Mouse (Mus musculus) forebrain, embryonic 16.5 days (tissue): ENCODE results near the gene Uqcc1. TPM values are rescaled to one million over a fixed set of nuclear protein-coding genes. Genes with fewer than 3 reads are reported as not detected.

Experiments
- ATAC-seq: fragments of 200-750 bp; cut with Nextera tagmentation; 2 replicates; pipeline ENCODE4 v1.8.0; 2017; ENCODE audit warnings: mild to moderate bottlenecking, moderate library complexity
- H3K27ac ChIP-seq: fragments of 300-500 bp; sonication (generic); 2 replicates; pipeline ENCODE4 v1.5.1; 2014; ENCODE audit warnings: low read length, control low read depth
- H3K27me3 ChIP-seq: fragments of 300-500 bp; sonication (generic); replicated peaks from 2 replicates; pipeline ENCODE4 v1.6.1; 2014; ENCODE audit warnings: low read length; ENCODE audit not compliant: control insufficient read depth, insufficient read depth
- H3K36me3 ChIP-seq: fragments of 300-500 bp; sonication (generic); 2 replicates; pipeline ENCODE4 v1.6.1; 2014; ENCODE audit not compliant: control insufficient read depth, insufficient read depth
- H3K4me1 ChIP-seq: fragments of 300-500 bp; sonication (generic); replicated peaks from 2 replicates; pipeline ENCODE4 v1.6.1; 2014; ENCODE audit warnings: low read length; ENCODE audit not compliant: control insufficient read depth, insufficient read depth
- H3K4me2 ChIP-seq: fragments of 300-500 bp; sonication (generic); 2 replicates; pipeline ENCODE4 v1.6.1; 2014; ENCODE audit warnings: mild to moderate bottlenecking, low read length, control low read depth
- H3K4me3 ChIP-seq: fragments of 300-500 bp; sonication (generic); replicated peaks from 2 replicates; pipeline ENCODE4 v1.5.1; 2014; ENCODE audit warnings: mild to moderate bottlenecking, low read length, control low read depth
- H3K9ac ChIP-seq: fragments of 300-500 bp; sonication (generic); replicated peaks from 2 replicates; pipeline ENCODE4 v1.6.1; 2014; ENCODE audit warnings: low read depth, low read length, control low read depth
- H3K9me3 ChIP-seq: fragments of 300-500 bp; sonication (generic); 2 replicates; pipeline ENCODE4 v1.6.1; 2016; ENCODE audit warnings: low read length; ENCODE audit not compliant: control insufficient read depth
- WGBS: fragments of 180-500 bp; shearing (Covaris S2); extraction: QIAGEN DNeasy Blood & Tissue Kit; methylation state at CpG from one replicate; pipeline ENCODE4 v1.1.7; 2014; 5-methylcytosine and 5-hydroxymethylcytosine counted together
- polyA plus RNA-seq: library from polyadenylated mRNA; unstranded; fragments of >200 nt; fragmentation: Nextera tagmentation; extraction: Ambion mirVana; gene quantifications from 2 replicates; pipeline ENCODE4 v1.2.1, GENCODE M21; 2015

Gene Uqcc1
- polyA plus RNA-seq, 1 experiment from 2014 or later, result 66.5 TPM

DNA sequence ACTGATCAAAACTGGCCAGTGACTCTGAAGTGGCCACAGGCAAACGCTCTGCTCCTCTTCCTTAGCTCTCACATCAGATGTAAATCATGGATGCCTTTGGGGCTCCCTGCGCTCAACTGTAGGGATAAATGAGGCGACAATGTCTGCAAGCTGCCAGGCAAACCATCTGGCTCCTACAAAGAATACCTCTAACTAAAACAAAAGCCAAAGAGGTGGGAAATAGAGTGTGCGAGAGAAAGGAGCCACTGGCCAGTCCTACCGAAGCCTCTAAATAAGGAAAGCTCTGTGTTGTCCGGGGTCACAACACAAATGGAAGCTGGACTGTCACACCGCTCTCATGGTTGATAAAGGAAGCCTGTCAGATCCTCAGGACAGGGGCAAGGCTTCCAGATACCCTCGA is 57.6 kb downstream of the Uqcc1 start:
- peak overlapping the region; percentile 60 for H3K27ac ChIP-seq
- ATAC-seq, result peak; percentile 78

DNA sequence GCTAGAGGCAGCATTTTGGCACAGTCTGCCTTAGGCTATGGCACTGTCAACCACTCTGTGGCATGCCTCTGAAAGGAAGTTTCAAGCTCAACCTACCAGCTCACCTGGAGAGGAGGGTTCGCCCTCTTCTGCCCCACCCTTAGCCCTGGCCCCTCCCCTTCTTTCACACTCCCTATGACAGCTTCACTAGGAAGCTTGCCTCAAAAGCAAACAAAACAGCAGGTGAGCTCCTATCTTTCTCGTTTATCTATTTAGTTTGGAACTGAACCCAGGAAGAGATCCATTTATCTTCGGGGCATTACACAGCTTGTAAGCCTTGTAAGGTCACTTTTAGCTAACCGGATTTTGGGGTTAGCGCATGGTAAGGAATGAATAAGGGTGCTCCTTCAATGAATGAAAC is 60.3 kb downstream of the Uqcc1 start:
- WGBS, result 84% methylated on average over 5 of the region's 5 CpGs
- Histone ChIP-seq H3K4me3 (no peak overlapping the region), H3K9ac (no peak overlapping the region), H3K27ac (no peak overlapping the region), H3K36me3 (no peaks in the 10 kb centered on the region), H3K27me3 (no peaks in the 10 kb centered on the region), H3K4me2 (no peak overlapping the region), H3K4me1 (peaks cover 21% of the 10 kb centered on the region), H3K9me3 (no peaks in the 10 kb centered on the region)
- no peak for ATAC-seq

More for the DNA sequence above, 57.6 kb downstream of the Uqcc1 start:
- Histone ChIP-seq H3K4me2 (0 out of 2 replicates have a peak overlapping the region, but pooled peaks have one; percentile 2), H3K4me1 (peaks cover 21% of the 10 kb centered on the region), H3K9ac (no peak overlapping the region), H3K4me3 (no peak overlapping the region), H3K9me3 (no peaks in the 10 kb centered on the region), H3K27me3 (no peaks in the 10 kb centered on the region), H3K36me3 (peaks cover 3% of the 10 kb centered on the region; the same call in 1 of the 2 replicates)
- 40% methylated on average over 8 of the region's 8 CpGs for WGBS

DNA sequence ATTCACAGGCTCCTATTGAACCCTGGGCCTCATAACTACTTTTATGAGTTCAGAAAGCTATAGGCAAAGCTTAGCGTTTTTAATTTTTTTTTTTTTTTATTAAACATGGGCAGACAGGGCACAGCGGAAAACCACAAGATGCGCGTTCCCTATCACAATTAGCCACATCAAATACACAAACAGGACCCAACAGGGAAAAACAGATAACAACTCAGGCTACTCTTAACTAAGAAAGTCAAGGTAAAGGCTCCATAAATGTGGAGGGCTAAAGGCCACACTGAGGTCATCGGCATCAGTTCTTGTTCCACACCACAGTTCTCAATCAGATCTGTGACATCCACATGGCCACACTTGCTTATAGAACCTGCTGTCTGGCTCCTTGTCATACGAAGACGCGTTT is 61.8 kb downstream of the Uqcc1 start:
- Histone ChIP-seq H3K4me2 (no peak overlapping the region), H3K4me3 (no peak overlapping the region), H3K9me3 (no peaks in the 10 kb centered on the region), H3K27me3 (no peaks in the 10 kb centered on the region), H3K9ac (no peak overlapping the region), H3K4me1 (peaks cover 19% of the 10 kb centered on the region), H3K27ac (no peak overlapping the region), H3K36me3 (no peaks in the 10 kb centered on the region)
- WGBS, result 98% methylated on average over 8 of the region's 8 CpGs
- ATAC-seq, result no peak

DNA sequence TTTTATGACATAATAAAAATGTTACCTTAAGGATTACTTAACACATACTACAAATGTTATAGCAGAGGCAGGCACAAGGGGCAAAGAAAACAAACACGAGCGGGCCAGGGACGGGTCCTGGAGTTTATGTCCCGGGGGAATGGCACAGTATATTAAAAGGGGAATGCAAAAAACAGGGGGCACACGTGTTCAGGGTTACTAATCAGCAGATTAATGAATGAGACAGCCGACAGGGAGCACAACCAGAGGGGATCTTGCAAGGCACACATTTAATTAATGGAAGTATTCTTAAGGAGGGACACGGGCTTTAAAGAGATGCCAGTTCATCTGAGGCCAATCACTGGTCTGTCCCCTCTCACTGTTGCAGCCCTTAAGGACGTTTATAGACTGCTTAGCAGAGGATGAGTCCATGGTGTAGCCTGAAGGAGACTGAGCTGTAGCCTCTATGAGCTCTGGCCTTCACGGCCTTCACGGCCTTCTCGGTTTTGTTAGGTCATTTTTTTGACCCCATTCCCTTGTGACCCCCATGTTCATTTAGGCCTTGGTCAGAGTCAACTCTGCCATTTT is 66.7 kb downstream of the Uqcc1 start:
- Histone ChIP-seq H3K27ac (peak overlapping the region; percentile 39; the same call in 1 of the 2 replicates), H3K36me3 (no peaks in the 10 kb centered on the region), H3K4me3 (peak overlapping the region; percentile 14; the same call in 1 of the 2 replicates), H3K9ac (peak overlapping the region; percentile 22; the same call in 1 of the 2 replicates), H3K4me2 (peak overlapping the region; percentile 43), H3K27me3 (no peaks in the 10 kb centered on the region), H3K4me1 (peaks cover 7% of the 10 kb centered on the region), H3K9me3 (no peaks in the 10 kb centered on the region)
- peak; percentile 76 for ATAC-seq
- WGBS, result 35% methylated on average over 11 of the region's 11 CpGs

DNA sequence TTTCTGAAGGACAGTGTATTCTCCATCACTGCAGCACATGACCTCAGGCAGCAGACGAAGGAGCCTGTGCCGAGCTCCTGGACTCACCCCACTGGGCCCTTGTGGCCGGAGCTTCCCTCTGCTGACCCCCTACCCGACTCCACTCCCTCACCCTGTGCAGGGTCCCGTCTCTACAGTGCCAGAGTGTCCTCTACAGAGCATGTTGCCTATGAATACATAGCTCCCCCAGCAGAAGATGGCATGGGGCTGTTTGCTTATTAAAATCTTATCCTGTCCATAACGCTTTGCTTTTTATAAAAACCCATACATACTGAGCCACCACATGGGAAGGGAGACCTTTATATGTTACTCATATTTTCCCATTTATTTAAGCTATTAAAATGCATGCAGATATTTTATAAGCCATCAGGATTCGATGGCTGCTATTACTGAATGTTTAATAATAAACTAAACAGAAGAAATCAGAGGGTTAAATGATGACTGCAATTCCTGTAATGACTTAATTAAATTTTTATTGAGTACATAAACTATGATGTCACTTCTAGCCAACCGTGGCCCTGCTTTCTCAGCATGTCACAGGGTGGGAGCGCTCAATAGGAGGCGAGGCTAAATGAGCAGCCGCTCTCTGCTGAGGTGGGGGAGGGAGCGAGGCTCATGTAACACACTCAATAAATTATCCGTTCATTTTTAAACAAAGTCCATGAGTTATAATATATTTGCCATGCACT is 67.4 kb downstream of the Uqcc1 start:
- H3K27ac ChIP-seq, result no peak overlapping the region
- H3K9ac ChIP-seq, result 0 out of 2 replicates have a peak overlapping the region, but pooled peaks have one; percentile 22
- WGBS, result 51% methylated on average over 13 of the region's 13 CpGs
- ATAC-seq, result peak; percentile 96
- H3K4me3 ChIP-seq, result no peak overlapping the region; the same call in 1 of the 2 replicates
- no peaks in the 10 kb centered on the region for H3K36me3 ChIP-seq
- peak overlapping the region; percentile 43 for H3K4me2 ChIP-seq
- no peaks in the 10 kb centered on the region for H3K27me3 ChIP-seq
- peaks cover 7% of the 10 kb centered on the region for H3K4me1 ChIP-seq
- no peaks in the 10 kb centered on the region for H3K9me3 ChIP-seq

DNA sequence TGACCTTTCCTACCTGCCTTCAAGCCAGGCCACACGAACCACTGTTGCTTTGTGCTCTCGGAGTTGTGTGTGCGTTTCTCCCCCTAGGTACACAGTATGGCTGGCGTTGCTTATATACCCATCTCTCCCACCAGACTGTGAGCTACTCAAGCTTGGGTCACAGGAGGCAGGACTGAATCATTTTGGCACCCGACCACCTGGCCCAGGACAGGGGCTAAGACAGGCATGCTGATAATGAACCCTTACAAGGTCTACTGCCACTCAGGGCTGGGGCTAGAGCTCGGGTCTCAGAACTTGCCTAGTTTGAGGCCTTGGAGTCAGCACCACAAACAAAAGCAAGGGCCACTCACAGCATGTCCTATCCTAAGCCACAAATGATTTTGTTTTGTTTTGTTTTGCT is 68.5 kb downstream of the Uqcc1 start:
- Histone ChIP-seq H3K36me3 (0 out of 2 replicates have a peak, but pooled peaks cover 2% of the 10 kb centered on the region), H3K27me3 (no peaks in the 10 kb centered on the region), H3K4me1 (peaks cover 7% of the 10 kb centered on the region), H3K9ac (no peak overlapping the region), H3K27ac (no peak overlapping the region), H3K4me2 (no peak overlapping the region), H3K9me3 (no peaks in the 10 kb centered on the region), H3K4me3 (no peak overlapping the region)
- no peak for ATAC-seq
- 94% methylated on average over 6 of the region's 6 CpGs for WGBS

DNA sequence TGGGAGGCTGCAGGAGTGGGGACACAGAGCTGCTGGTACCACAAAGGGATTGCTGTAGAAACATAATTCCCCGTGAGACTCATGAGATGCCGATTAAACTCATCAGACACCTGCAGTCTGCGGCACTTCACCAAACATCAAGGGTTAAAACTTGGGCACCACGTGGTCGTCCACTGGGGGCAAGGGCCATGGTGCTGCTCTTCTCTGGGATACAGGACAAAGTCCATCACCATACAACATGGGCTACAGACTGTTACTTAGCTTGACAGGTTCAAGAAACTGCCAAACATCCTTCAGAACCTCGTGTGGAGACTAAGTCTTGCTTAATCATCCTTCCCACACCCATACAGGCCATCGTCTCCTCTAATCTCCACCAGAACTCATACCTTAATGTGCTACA is 70.0 kb downstream of the Uqcc1 start:
- Histone ChIP-seq H3K4me1 (peaks cover 7% of the 10 kb centered on the region), H3K27ac (no peak overlapping the region), H3K27me3 (no peaks in the 10 kb centered on the region), H3K9ac (no peak overlapping the region), H3K9me3 (no peaks in the 10 kb centered on the region), H3K36me3 (0 out of 2 replicates have a peak, but pooled peaks cover 2% of the 10 kb centered on the region), H3K4me3 (no peak overlapping the region), H3K4me2 (no peak overlapping the region)
- WGBS, result 82% methylated on average over 7 of the region's 7 CpGs
- no peak for ATAC-seq

DNA sequence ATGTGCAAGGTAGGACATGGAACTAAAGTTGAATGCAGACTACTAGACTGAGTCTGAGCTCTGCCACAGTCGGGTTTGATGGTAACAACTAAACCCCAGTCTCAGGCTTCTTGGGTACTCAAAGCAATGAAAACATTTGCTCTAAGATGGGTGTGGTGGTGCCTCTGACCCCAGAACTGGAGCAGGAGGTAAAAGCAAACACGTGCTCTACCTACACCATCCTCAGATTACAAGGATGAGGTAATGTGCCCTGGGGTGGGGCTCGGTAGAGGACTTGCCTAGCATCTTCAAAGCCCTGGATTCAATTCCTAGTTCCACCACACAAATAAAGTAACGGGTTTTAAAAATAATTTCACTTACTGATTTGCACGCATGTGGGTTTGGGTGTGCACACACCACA is 77.6 kb downstream of the Uqcc1 start:
- no peak overlapping the region for H3K4me2 ChIP-seq
- no peak for ATAC-seq
- H3K36me3 ChIP-seq, result peaks cover 2% of the 10 kb centered on the region; the same call in 1 of the 2 replicates
- no peaks in the 10 kb centered on the region for H3K4me1 ChIP-seq
- H3K27ac ChIP-seq, result no peak overlapping the region
- no peak overlapping the region for H3K4me3 ChIP-seq
- H3K9ac ChIP-seq, result no peak overlapping the region
- H3K9me3 ChIP-seq, result no peaks in the 10 kb centered on the region
- H3K27me3 ChIP-seq, result no peaks in the 10 kb centered on the region
- 95% methylated on average over 5 of the region's 5 CpGs for WGBS

DNA sequence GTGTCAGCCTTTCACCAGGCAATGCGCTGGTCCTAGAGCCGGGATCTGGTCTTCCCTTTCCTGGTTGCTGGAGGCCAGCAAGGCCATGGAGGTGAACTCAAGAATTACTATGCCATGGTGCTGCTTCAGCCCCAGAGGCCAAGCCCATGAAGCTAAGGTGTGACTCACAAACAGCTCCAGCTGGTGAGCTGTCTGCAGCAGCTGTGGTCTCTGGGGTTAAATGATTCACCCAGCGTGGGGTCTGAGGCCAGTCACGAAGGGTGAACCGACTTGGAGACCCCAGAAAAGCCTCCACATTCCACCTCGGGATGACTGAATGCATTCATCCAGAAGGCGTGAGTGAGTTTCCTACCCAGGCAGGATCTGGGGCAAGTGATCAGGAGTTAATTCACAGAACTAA is 80.0 kb downstream of the Uqcc1 start:
- WGBS, result 85% methylated on average over 7 of the region's 7 CpGs
- no peak overlapping the region for H3K4me2 ChIP-seq
- H3K4me1 ChIP-seq, result no peaks in the 10 kb centered on the region
- H3K4me3 ChIP-seq, result no peak overlapping the region
- H3K36me3 ChIP-seq, result peaks cover 3% of the 10 kb centered on the region; the same call in 1 of the 2 replicates
- ATAC-seq, result no peak
- no peak overlapping the region for H3K27ac ChIP-seq
- H3K27me3 ChIP-seq, result no peaks in the 10 kb centered on the region
- no peak overlapping the region for H3K9ac ChIP-seq
- H3K9me3 ChIP-seq, result no peaks in the 10 kb centered on the region
